Mouse (Mus musculus): ENCODE measurements around the gene Rhox4b. TPM values are rescaled to one million over a fixed set of nuclear protein-coding genes. Genes with fewer than 3 reads are reported as not detected.
"Not testable (repeated sequence)": the region's sequence is repeated elsewhere in the genome, so short reads cannot be mapped to it uniquely, and the experiment has no call there.

Gene Rhox4b
- polyA plus RNA-seq (2016; fragmentation: Nextera tagmentation; extraction: Ambion mirVana): not detected in 2 replicates

GRCm38 (mm10) chrX:37432194-37432593 is at the start of gene Rhox4b:
Gene Rhox4b, plus strand, starts transcription at chrX:37432494.
- DNase-seq (ENCODE audit: low spot score); H3K27me3 ChIP-seq (ENCODE audit: low read depth, poor library complexity, severe bottlenecking); H3K9me3 ChIP-seq (replicated peaks); H3K4me1 ChIP-seq; H3K36me3 ChIP-seq; H3K27ac ChIP-seq; H3K4me3 ChIP-seq: not testable (repeated sequence)
- WGBS: 92% methylated on average over 14 of the region's 15 CpGs

GRCm38 (mm10) chrX:37390548-37390947 is 41.7 kb upstream of the Rhox4b start, which contains the start of gene Rhox4a2:
Gene Rhox4a2, plus strand, starts transcription at chrX:37390848.
- not testable (repeated sequence) for H3K27me3 ChIP-seq (ENCODE audit: low read depth, poor library complexity, severe bottlenecking); DNase-seq (ENCODE audit: low spot score); H3K4me3 ChIP-seq; H3K36me3 ChIP-seq; H3K27ac ChIP-seq; H3K4me1 ChIP-seq; H3K9me3 ChIP-seq (replicated peaks)
- 95% methylated on average over 9 of the region's 16 CpGs for WGBS

- H3K27me3 ChIP-seq (ENCODE audit: low read depth, poor library complexity, severe bottlenecking); H3K4me1 ChIP-seq; H3K9me3 ChIP-seq (replicated peaks); H3K4me3 ChIP-seq; H3K27ac ChIP-seq; DNase-seq (ENCODE audit: low spot score); H3K36me3 ChIP-seq: not testable (repeated sequence)
- no CpG with 5 or more reads among the region's 9 CpGs for WGBS
These were observed 20.5 kb upstream of the Rhox4b start, which contains the start of gene Rhox2b for GRCm38 (mm10) chrX:37411767-37412166. Gene Rhox2b, plus strand, starts transcription at chrX:37412067.

- H3K27ac ChIP-seq; H3K4me1 ChIP-seq; DNase-seq (ENCODE audit: low spot score); H3K4me3 ChIP-seq; H3K9me3 ChIP-seq (replicated peaks); H3K36me3 ChIP-seq; H3K27me3 ChIP-seq (ENCODE audit: low read depth, poor library complexity, severe bottlenecking): not testable (repeated sequence)
- whole genome bisulfite sequencing: 100% methylated on average over 8 of the region's 10 CpGs
These were observed 21.1 kb downstream of the Rhox4b start, which contains the start of gene Rhox2c for GRCm38 (mm10) chrX:37453380-37453779. Gene Rhox2c, plus strand, starts transcription at chrX:37453680.

GRCm38 (mm10) chrX:37458285-37458684 is 26.0 kb downstream of the Rhox4b start, which contains the start of gene Rhox3c:
Gene Rhox3c, plus strand, starts transcription at chrX:37458585.
- not testable (repeated sequence) for H3K4me1 ChIP-seq; H3K27ac ChIP-seq; H3K9me3 ChIP-seq (replicated peaks); H3K36me3 ChIP-seq; H3K4me3 ChIP-seq; H3K27me3 ChIP-seq (ENCODE audit: low read depth, poor library complexity, severe bottlenecking); DNase-seq (ENCODE audit: low spot score)
- 94% methylated on average over 3 of the region's 4 CpGs for WGBS

- H3K27ac ChIP-seq; H3K9me3 ChIP-seq (replicated peaks); H3K4me3 ChIP-seq; H3K4me1 ChIP-seq; H3K27me3 ChIP-seq (ENCODE audit: low read depth, poor library complexity, severe bottlenecking); H3K36me3 ChIP-seq; DNase-seq (ENCODE audit: low spot score): not testable (repeated sequence)
- 94% methylated on average over 14 of the region's 14 CpGs for WGBS
These were observed 47.7 kb downstream of the Rhox4b start, which contains the start of gene Rhox4c for GRCm38 (mm10) chrX:37480037-37480436. Gene Rhox4c, plus strand, starts transcription at chrX:37480337.

Other genes with a start within 250 kb of the Rhox4b start
- 329 and 348 TPM in 2 replicates for gene Ndufa1, start 241.3 kb upstream of the Rhox4b start, polyA plus RNA-seq (2016; fragmentation: Nextera tagmentation; extraction: Ambion mirVana)
- 9.4 and 11.4 TPM in 2 replicates for gene Rnf113a1, start 241.2 kb upstream of the Rhox4b start, polyA plus RNA-seq (2016; fragmentation: Nextera tagmentation; extraction: Ambion mirVana)
- not detected in 2 replicates for gene Gm9, start 221.5 kb upstream of the Rhox4b start, polyA plus RNA-seq (2016; fragmentation: Nextera tagmentation; extraction: Ambion mirVana)
- not detected in 2 replicates for gene Rhox1, start 210.2 kb upstream of the Rhox4b start, polyA plus RNA-seq (2016; fragmentation: Nextera tagmentation; extraction: Ambion mirVana)
- not detected in 2 replicates for gene Rhox2a, start 187.5 kb upstream of the Rhox4b start, polyA plus RNA-seq (2016; fragmentation: Nextera tagmentation; extraction: Ambion mirVana)
- gene Rhox3a, start 182.6 kb upstream of the Rhox4b start, polyA plus RNA-seq (2016; fragmentation: Nextera tagmentation; extraction: Ambion mirVana): not detected in 2 replicates
- gene Rhox4a, start 167.2 kb upstream of the Rhox4b start, polyA plus RNA-seq (2016; fragmentation: Nextera tagmentation; extraction: Ambion mirVana): not detected in 2 replicates
- not detected in 2 replicates for gene Rhox3a2, start 52.5 kb upstream of the Rhox4b start, polyA plus RNA-seq (2016; fragmentation: Nextera tagmentation; extraction: Ambion mirVana)
- not detected in 2 replicates for gene Rhox4a2, start 41.6 kb upstream of the Rhox4b start, polyA plus RNA-seq (2016; fragmentation: Nextera tagmentation; extraction: Ambion mirVana)
- gene Rhox2b, start 20.4 kb upstream of the Rhox4b start, polyA plus RNA-seq (2016; fragmentation: Nextera tagmentation; extraction: Ambion mirVana): not detected in 2 replicates
- not detected in 2 replicates for gene Rhox2c, start 21.2 kb downstream of the Rhox4b start, polyA plus RNA-seq (2016; fragmentation: Nextera tagmentation; extraction: Ambion mirVana)
- gene Rhox3c, start 26.1 kb downstream of the Rhox4b start, polyA plus RNA-seq (2016; fragmentation: Nextera tagmentation; extraction: Ambion mirVana): not detected in 2 replicates
- gene Rhox4c, start 47.8 kb downstream of the Rhox4b start, polyA plus RNA-seq (2016; fragmentation: Nextera tagmentation; extraction: Ambion mirVana): not detected in 2 replicates
- gene Rhox2d, start 60.9 kb downstream of the Rhox4b start, polyA plus RNA-seq (2016; fragmentation: Nextera tagmentation; extraction: Ambion mirVana): not detected in 2 replicates
- not detected in 2 replicates for gene Rhox4d, start 81.9 kb downstream of the Rhox4b start, polyA plus RNA-seq (2016; fragmentation: Nextera tagmentation; extraction: Ambion mirVana)
- gene Rhox2e, start 98.0 kb downstream of the Rhox4b start, polyA plus RNA-seq (2016; fragmentation: Nextera tagmentation; extraction: Ambion mirVana): not detected in 2 replicates
- gene Rhox3e, start 109.5 kb downstream of the Rhox4b start, polyA plus RNA-seq (2016; fragmentation: Nextera tagmentation; extraction: Ambion mirVana): not detected in 2 replicates
- gene Rhox4e, start 124.9 kb downstream of the Rhox4b start, polyA plus RNA-seq (2016; fragmentation: Nextera tagmentation; extraction: Ambion mirVana): not detected in 2 replicates
- gene Rhox2f, start 138.9 kb downstream of the Rhox4b start, polyA plus RNA-seq (2016; fragmentation: Nextera tagmentation; extraction: Ambion mirVana): not detected in 2 replicates
- not detected in 2 replicates for gene Rhox3f, start 148.5 kb downstream of the Rhox4b start, polyA plus RNA-seq (2016; fragmentation: Nextera tagmentation; extraction: Ambion mirVana)
- gene Rhox4f, start 175.2 kb downstream of the Rhox4b start, polyA plus RNA-seq (2016; fragmentation: Nextera tagmentation; extraction: Ambion mirVana): not detected in 2 replicates
- gene Rhox3g, start 196.1 kb downstream of the Rhox4b start, polyA plus RNA-seq (2016; fragmentation: Nextera tagmentation; extraction: Ambion mirVana): not detected in 2 replicates
- not detected in 2 replicates for gene Rhox2g, start 211.0 kb downstream of the Rhox4b start, polyA plus RNA-seq (2016; fragmentation: Nextera tagmentation; extraction: Ambion mirVana)
- gene Rhox4g, start 218.8 kb downstream of the Rhox4b start, polyA plus RNA-seq (2016; fragmentation: Nextera tagmentation; extraction: Ambion mirVana): not detected in 2 replicates
- gene Rhox3h, start 236.3 kb downstream of the Rhox4b start, polyA plus RNA-seq (2016; fragmentation: Nextera tagmentation; extraction: Ambion mirVana): not detected in 2 replicates
- gene Rhox2h, start 240.8 kb downstream of the Rhox4b start, polyA plus RNA-seq (2016; fragmentation: Nextera tagmentation; extraction: Ambion mirVana): not detected in 2 replicates